Mouse (Mus musculus) G1E (cell line): Measurements from ENCODE around the gene Hoxb6. TPM values are rescaled to one million over a fixed set of nuclear protein-coding genes. Genes with fewer than 3 reads are reported as not detected.

Source experiments
- ATAC-seq: 2 replicates; pipeline ENCODE4 v1.8.0; 2016; ENCODE audit warnings: mild to moderate bottlenecking; ENCODE audit not compliant: insufficient number of reproducible peaks, poor library complexity, low FRiP score, severe bottlenecking; ENCODE audit errors: extremely low read depth
- DNase-seq: peaks from one replicate; pipeline ENCODE4 v3.0.0; 2012; ENCODE audit warnings: low spot score
- H3K27me3 ChIP-seq: 2 replicates; pipeline ENCODE4 v1.6.1; 2012; ENCODE audit warnings: mild to moderate bottlenecking, low read length, inconsistent platforms; ENCODE audit not compliant: insufficient read depth
- H3K36me3 ChIP-seq: replicated peaks from 2 replicates; pipeline ENCODE3; 2012; ENCODE audit warnings: mild to moderate bottlenecking, inconsistent platforms
- H3K4me1 ChIP-seq: 2 replicates; pipeline ENCODE4 v1.6.1; 2012; ENCODE audit warnings: low read depth, low read length, inconsistent platforms, mixed read lengths; ENCODE audit not compliant: insufficient read depth
- H3K4me3 ChIP-seq: 2 replicates; pipeline ENCODE4 v1.5.1; 2012; ENCODE audit warnings: low read depth, mild to moderate bottlenecking, inconsistent platforms, low read length, moderate library complexity, mixed read lengths
- H3K9me3 ChIP-seq: replicated peaks from 2 replicates; pipeline ENCODE4 v1.6.1; 2012; ENCODE audit warnings: inconsistent platforms
- CTCF ChIP-seq: IDR thresholded peaks from 2 replicates; pipeline ENCODE4 v1.5.1; 2012; ENCODE audit warnings: low read depth, low read length, inconsistent platforms, mixed read lengths
- GATA1 ChIP-seq: IDR thresholded peaks from 2 replicates; pipeline ENCODE4 v1.6.1; 2012; ENCODE audit warnings: borderline replicate concordance, low read length, inconsistent platforms, mixed read lengths
- GATA2 ChIP-seq: IDR thresholded peaks from 2 replicates; pipeline ENCODE4 v1.6.1; 2012; ENCODE audit warnings: low read depth, low read length, inconsistent platforms, borderline replicate concordance
- POLR2AphosphoS5 ChIP-seq: IDR thresholded peaks from 2 replicates; pipeline ENCODE4 v1.6.1; 2012; ENCODE audit warnings: low read depth, low read length, inconsistent platforms; ENCODE audit not compliant: insufficient replicate concordance
- TAL1 ChIP-seq: conservative IDR thresholded peaks from 2 replicates; pipeline ENCODE4 v1.6.1; 2012; ENCODE audit warnings: low read depth, low read length, inconsistent platforms, mixed read lengths
- polyA plus RNA-seq: library from polyadenylated mRNA; stranded (reverse); fragments of >175 nt; gene quantifications from 2 replicates; pipeline ENCODE4 v1.2.3, GENCODE M21; 2012
- total RNA-seq, 2 experiments: library from RNA; stranded (forward) in 1 of 2; stranded (reverse) in 1 of 2; fragments of 200-1000 nt in 1 of 2; fragments of >200 nt in 1 of 2; fragmentation: Nextera tagmentation in 1 of 2; gene quantifications; 2 replicates each; pipeline ENCODE4 v1.2.3; 2014 to 2017

Hoxb6 gene
- total and polyA plus RNA-seq, 3 experiments: 0.26 TPM; not detected in 2

DNA sequence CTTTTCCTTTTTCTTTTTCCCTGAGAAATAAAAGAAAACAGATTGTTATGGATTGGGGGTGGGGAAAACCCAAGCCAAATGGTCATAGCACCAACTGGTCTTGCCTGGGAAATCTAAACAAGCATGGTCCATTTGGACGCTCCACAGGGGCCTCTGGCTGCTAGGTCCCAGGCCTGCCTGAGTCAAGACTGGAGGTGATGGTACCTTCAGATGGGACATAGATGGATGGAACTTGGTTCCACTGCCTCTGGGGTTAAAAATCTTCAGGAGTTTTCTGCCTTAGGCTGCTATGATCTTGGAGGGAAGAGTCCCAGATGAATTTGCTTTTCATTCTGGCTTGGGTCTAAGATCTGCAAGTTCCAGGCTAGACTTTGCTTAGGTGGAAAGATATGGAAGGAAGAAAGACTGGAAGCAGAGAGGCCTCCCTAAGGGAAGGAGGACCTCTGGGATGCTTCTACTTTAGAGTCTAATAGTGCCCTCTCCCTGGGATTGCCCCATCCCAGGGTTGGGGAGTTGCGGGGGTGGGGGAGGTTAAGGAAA lies 51.0 kb downstream of the Hoxb6 start:
- TF ChIP-seq GATA2: no peak
- TF ChIP-seq POLR2AphosphoS5: no peak
- no peak for TF ChIP-seq GATA1
- TF ChIP-seq TAL1: no peak
- no peak for TF ChIP-seq CTCF
- ATAC-seq: no peak
- H3K27me3 ChIP-seq: peaks cover 34% of the 10 kb centered on the region

DNA sequence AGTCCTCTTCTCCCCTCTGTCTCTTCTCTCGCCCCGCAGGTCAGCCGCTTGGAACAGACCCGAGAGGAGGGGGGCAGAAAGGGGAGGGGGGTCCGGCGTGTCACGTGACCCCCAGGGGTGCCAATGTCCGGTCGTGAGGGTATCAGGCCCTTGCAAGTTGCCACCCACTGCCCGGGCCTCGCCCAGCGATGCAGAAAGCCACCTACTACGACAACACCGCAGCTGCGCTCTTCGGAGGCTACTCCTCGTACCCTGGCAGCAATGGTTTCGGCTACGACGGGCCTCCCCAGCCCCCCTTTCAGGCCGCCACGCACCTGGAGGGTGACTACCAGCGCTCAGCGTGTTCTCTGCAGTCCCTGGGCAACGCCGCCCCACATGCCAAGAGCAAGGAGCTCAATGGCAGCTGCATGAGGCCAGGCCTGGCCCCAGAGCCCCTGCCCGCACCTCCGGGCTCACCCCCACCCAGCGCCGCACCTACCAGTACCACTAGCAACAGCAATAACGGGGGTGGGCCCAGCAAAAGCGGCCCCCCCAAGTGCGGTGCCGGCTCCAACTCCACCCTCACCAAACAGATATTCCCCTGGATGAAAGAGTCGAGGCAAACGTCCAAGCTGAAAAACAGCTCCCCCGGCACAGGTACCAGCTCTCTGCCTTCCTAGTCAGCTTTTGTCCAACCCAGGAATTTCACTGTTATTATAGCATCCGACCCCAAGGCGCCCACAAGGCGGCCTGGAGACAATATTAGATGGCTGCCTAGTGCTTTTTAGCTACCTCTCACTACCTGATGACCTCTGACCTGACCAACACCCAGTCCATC lies 52.0 kb downstream of the Hoxb6 start:
- no peak for DNase-seq
- H3K4me1 ChIP-seq: no peaks in the 10 kb centered on the region
- H3K27me3 ChIP-seq: peaks cover 39% of the 10 kb centered on the region
- no peaks in the 10 kb centered on the region for H3K36me3 ChIP-seq
- no peak for ATAC-seq
- TF ChIP-seq TAL1 (no peak), GATA1 (no peak), POLR2AphosphoS5 (no peak), GATA2 (no peak), CTCF (no peak)
- H3K4me3 ChIP-seq: no peak overlapping the region
- no peaks in the 10 kb centered on the region for H3K9me3 ChIP-seq

More for the DNA sequence above, 51.0 kb downstream of the Hoxb6 start:
- Histone ChIP-seq H3K9me3 (no peaks in the 10 kb centered on the region), H3K4me1 (no peaks in the 10 kb centered on the region), H3K36me3 (no peaks in the 10 kb centered on the region), H3K4me3 (no peak overlapping the region)
- DNase-seq: no peak

- Histone ChIP-seq H3K9me3 (no peaks in the 10 kb centered on the region), H3K4me3 (no peak overlapping the region), H3K27me3 (peaks cover 42% of the 10 kb centered on the region), H3K4me1 (no peaks in the 10 kb centered on the region), H3K36me3 (no peaks in the 10 kb centered on the region)
- no peak for TF ChIP-seq TAL1
- ATAC-seq (no peak), DNase-seq (no peak)
These were observed 52.5 kb downstream of the Hoxb6 start for GRCm38 (mm10) chr11:96344878-96345159.

- TF ChIP-seq TAL1 (no peak), GATA1 (no peak), GATA2 (no peak), POLR2AphosphoS5 (no peak), CTCF (no peak)
- no peak for DNase-seq
- Histone ChIP-seq H3K4me3 (no peak overlapping the region), H3K36me3 (no peaks in the 10 kb centered on the region), H3K9me3 (no peaks in the 10 kb centered on the region), H3K4me1 (no peaks in the 10 kb centered on the region), H3K27me3 (peaks cover 44% of the 10 kb centered on the region)
- no peak for ATAC-seq
These were observed 53.1 kb downstream of the Hoxb6 start for GRCm38 (mm10) chr11:96345220-96345892.

- DNase-seq (no peak), ATAC-seq (no peak)
- Histone ChIP-seq H3K36me3 (no peaks in the 10 kb centered on the region), H3K4me1 (no peaks in the 10 kb centered on the region), H3K9me3 (no peaks in the 10 kb centered on the region), H3K27me3 (peaks cover 46% of the 10 kb centered on the region), H3K4me3 (no peak overlapping the region)
- no peak for TF ChIP-seq CTCF
- TF ChIP-seq TAL1: no peak
- no peak for TF ChIP-seq POLR2AphosphoS5
- no peak for TF ChIP-seq GATA2
- TF ChIP-seq GATA1: no peak
These were observed 53.9 kb downstream of the Hoxb6 start for GRCm38 (mm10) chr11:96345893-96346806.

- H3K36me3 ChIP-seq: no peaks in the 10 kb centered on the region
- no peaks in the 10 kb centered on the region for H3K4me1 ChIP-seq
- TF ChIP-seq CTCF: no peak
- TF ChIP-seq GATA1: no peak
- TF ChIP-seq POLR2AphosphoS5: no peak
- TF ChIP-seq TAL1: no peak
- no peak for TF ChIP-seq GATA2
- H3K27me3 ChIP-seq: peaks cover 46% of the 10 kb centered on the region
- ATAC-seq (no peak), DNase-seq (no peak)
- no peaks in the 10 kb centered on the region for H3K9me3 ChIP-seq
- no peak overlapping the region for H3K4me3 ChIP-seq
These were observed 54.7 kb downstream of the Hoxb6 start for GRCm38 (mm10) chr11:96346916-96347520.
